Mouse (Mus musculus) neural tube, embryonic 15.5 days (tissue): ENCODE measurements around the gene Secisbp2. TPM values are rescaled to one million over a fixed set of nuclear protein-coding genes. Genes with fewer than 3 reads are reported as not detected.
A peak's percentile ranks its signal among the peaks of the same experiment; 100 is the strongest.

Experiments used
- ATAC-seq: fragments of 200-750 bp; cut with Nextera tagmentation; 2 replicates; pipeline ENCODE4 v1.8.0; 2017; ENCODE audit warnings: mild to moderate bottlenecking, moderate TSS enrichment, moderate library complexity; ENCODE audit not compliant: low FRiP score
- H3K27ac ChIP-seq: fragments of 300-500 bp; sonication (generic); replicated peaks from 2 replicates; pipeline ENCODE4 v1.5.1; 2015; ENCODE audit warnings: mild to moderate bottlenecking, inconsistent platforms
- H3K27me3 ChIP-seq: fragments of 300-500 bp; sonication (generic); replicated peaks from 2 replicates; pipeline ENCODE4 v1.6.1; 2015; ENCODE audit warnings: inconsistent platforms
- H3K36me3 ChIP-seq: fragments of 300-500 bp; sonication (generic); 2 replicates; pipeline ENCODE4 v1.6.1; 2015; ENCODE audit warnings: inconsistent platforms
- H3K4me1 ChIP-seq: fragments of 300-500 bp; sonication (generic); 2 replicates; pipeline ENCODE4 v1.6.1; 2015; ENCODE audit warnings: inconsistent platforms
- H3K4me2 ChIP-seq: fragments of 300-500 bp; sonication (generic); 2 replicates; pipeline ENCODE4 v1.6.1; 2015; ENCODE audit warnings: inconsistent platforms, mild to moderate bottlenecking, moderate library complexity
- H3K4me3 ChIP-seq: fragments of 300-500 bp; sonication (generic); replicated peaks from 2 replicates; pipeline ENCODE4 v1.5.1; 2015; ENCODE audit warnings: mild to moderate bottlenecking, inconsistent platforms
- H3K9ac ChIP-seq: fragments of 300-500 bp; sonication (generic); replicated peaks from 2 replicates; pipeline ENCODE4 v1.6.1; 2015; ENCODE audit warnings: mild to moderate bottlenecking, inconsistent platforms
- H3K9me3 ChIP-seq: fragments of 300-500 bp; sonication (generic); replicated peaks from 2 replicates; pipeline ENCODE4 v1.6.1; 2016; ENCODE audit warnings: inconsistent platforms
- WGBS: fragments of 180-500 bp; shearing (Covaris S2); methylation state at CpG from one replicate; pipeline ENCODE4 v1.1.7; 2015; ENCODE audit warnings: mixed read lengths; 5-methylcytosine and 5-hydroxymethylcytosine counted together
- polyA plus RNA-seq: library from polyadenylated mRNA; unstranded; fragments of >200 nt; fragmentation: Nextera tagmentation; extraction: Ambion mirVana; gene quantifications from 2 replicates; pipeline ENCODE4 v1.2.1, GENCODE M21; 2015

Secisbp2 gene
- polyA plus RNA-seq, 1 experiment from 2014 or later = 28.0 TPM

DNA sequence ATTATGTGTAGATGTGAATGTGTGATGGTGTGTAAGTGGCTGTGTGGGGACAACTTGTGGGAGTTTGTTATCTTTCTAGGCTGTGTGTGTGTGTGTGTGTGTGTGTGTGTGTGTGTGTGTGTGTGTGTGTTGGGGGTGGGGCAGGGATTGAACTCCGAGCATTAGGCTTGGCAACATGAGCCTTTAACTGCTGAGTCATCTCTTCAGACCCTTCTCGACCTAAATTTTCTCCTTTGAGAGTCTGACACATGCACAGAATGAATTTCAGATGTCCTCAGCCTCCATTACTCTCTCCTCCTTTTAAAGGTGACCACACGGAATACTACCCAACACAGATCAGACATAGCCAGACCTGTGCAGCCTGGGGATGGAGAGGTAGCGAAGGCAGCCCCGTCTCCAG lies 71.6 kb downstream of the Secisbp2 start:
- no peak for ATAC-seq
- no peaks in the 10 kb centered on the region for H3K9me3 ChIP-seq
- 84% methylated on average over 5 of the region's 5 CpGs for WGBS
- H3K4me2 ChIP-seq = no peak overlapping the region
- no peak overlapping the region for H3K4me3 ChIP-seq
- no peaks in the 10 kb centered on the region for H3K27me3 ChIP-seq
- no peak overlapping the region for H3K27ac ChIP-seq
- H3K4me1 ChIP-seq = peaks cover 6% of the 10 kb centered on the region; the same call in 1 of the 2 replicates
- H3K36me3 ChIP-seq = peaks cover 16% of the 10 kb centered on the region
- H3K9ac ChIP-seq = no peak overlapping the region

DNA sequence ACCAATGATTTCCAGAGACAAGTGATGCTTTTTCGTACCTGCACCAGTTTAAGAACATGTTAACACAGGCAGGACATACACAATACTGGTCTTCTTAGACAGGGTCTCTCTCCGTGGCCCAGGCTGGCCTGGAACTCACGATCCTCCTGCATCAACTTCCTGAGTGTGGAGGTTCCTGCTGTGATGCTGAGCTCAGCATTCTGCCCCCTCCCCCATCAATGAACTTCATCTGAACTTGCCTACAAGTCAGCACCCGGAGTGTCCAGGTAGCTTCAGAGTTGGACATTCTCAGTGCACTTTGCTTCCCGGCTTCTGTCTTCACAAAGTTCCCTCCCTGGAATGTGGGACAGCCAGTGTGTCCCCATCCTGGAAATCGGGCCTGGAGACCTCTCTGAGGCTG lies 73.1 kb downstream of the Secisbp2 start:
- Histone ChIP-seq H3K4me3 (no peak overlapping the region), H3K27ac (no peak overlapping the region), H3K36me3 (peaks cover 7% of the 10 kb centered on the region), H3K9ac (no peak overlapping the region), H3K9me3 (no peaks in the 10 kb centered on the region), H3K27me3 (no peaks in the 10 kb centered on the region), H3K4me2 (no peak overlapping the region), H3K4me1 (peaks cover 6% of the 10 kb centered on the region; the same call in 1 of the 2 replicates)
- WGBS = 84% methylated on average over 6 of the region's 6 CpGs
- no peak for ATAC-seq

DNA sequence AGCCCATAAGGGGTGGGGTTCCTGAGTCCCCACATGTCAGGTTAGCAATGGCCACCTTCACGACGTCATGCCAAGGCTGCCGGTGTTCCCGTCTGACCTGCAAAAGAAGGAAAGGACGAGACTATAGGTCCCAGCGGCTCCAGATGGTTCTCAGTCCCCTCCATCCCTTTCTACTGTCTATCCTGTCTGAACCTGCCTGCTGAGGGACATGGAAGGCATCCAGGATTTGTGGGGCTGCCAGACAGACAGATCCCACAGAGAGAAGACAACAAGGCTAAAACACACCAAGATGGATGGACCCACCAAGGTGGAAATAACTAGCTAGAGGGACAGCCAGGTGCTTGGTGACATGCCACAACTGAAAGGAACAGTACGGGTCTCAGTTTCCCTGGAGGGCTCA lies 73.9 kb downstream of the Secisbp2 start:
- Histone ChIP-seq H3K4me2 (no peak overlapping the region), H3K9ac (no peak overlapping the region), H3K4me1 (peaks cover 12% of the 10 kb centered on the region), H3K27ac (no peak overlapping the region), H3K9me3 (no peaks in the 10 kb centered on the region), H3K4me3 (no peak overlapping the region), H3K27me3 (no peaks in the 10 kb centered on the region), H3K36me3 (peaks cover 3% of the 10 kb centered on the region; the same call in 1 of the 2 replicates)
- WGBS = 85% methylated on average over 7 of the region's 7 CpGs
- no peak for ATAC-seq

DNA sequence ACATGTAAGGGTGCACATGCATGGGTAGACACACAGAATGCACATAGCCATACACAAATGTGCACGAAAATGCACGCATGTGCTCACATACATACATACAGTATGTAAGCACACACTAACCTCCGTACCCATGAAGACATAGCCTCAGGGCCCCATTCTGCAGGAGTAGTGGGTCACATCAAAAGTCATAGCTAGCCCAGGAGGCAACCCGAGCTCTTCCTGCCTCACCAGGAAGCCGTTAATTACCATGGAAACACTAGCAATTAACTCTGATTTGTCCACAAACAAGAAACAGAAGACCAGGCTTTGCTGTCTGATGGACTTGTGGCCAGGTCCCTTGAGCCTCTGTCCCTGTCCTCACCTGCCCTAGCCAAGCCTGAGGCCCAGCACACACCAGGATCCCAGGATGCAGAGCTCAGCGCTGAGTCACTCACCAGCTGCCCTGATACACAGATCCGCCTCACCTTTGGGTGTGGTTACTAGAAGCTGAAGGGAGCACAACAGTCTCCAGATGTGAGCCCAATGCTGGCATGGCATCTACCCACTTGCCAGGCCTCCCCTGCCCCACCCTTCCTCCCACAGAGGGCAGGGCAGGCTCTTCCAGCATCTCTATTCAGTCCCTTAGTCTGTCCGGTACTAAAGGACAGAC lies 74.6 kb downstream of the Secisbp2 start:
- no peak overlapping the region for H3K4me3 ChIP-seq
- no peaks in the 10 kb centered on the region for H3K9me3 ChIP-seq
- 62% methylated on average over 8 of the region's 8 CpGs for WGBS
- no peak overlapping the region for H3K27ac ChIP-seq
- H3K36me3 ChIP-seq = 0 out of 2 replicates have a peak, but pooled peaks cover 2% of the 10 kb centered on the region
- no peak for ATAC-seq
- H3K27me3 ChIP-seq = no peaks in the 10 kb centered on the region
- H3K9ac ChIP-seq = no peak overlapping the region
- peaks cover 13% of the 10 kb centered on the region for H3K4me1 ChIP-seq
- no peak overlapping the region for H3K4me2 ChIP-seq

DNA sequence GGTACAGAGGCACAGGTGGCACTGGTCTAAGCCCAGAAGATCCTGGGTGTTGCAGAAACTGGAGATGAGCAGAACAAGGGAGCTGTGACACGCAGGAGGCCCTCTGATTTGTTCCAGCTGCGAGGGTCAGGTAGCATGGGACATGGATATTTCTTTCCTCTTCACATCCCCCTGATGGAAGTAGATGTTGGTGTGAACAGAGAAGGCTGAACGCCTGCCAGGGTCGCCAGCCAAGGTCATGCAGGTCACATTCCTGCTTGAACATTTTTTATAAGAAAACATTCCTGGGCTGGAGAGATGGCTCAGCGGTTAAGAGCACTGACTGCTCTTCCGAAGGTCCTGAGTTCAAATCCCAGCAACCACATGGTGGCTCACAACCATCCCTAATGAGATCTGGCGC lies 75.9 kb downstream of the Secisbp2 start:
- no peak overlapping the region for H3K27ac ChIP-seq
- 89% methylated on average over 7 of the region's 7 CpGs for WGBS
- no peak overlapping the region for H3K4me3 ChIP-seq
- no peaks in the 10 kb centered on the region for H3K9me3 ChIP-seq
- ATAC-seq = no peak
- peaks cover 21% of the 10 kb centered on the region for H3K4me1 ChIP-seq
- no peak overlapping the region for H3K4me2 ChIP-seq
- H3K9ac ChIP-seq = no peak overlapping the region
- H3K27me3 ChIP-seq = no peaks in the 10 kb centered on the region
- H3K36me3 ChIP-seq = no peaks in the 10 kb centered on the region

DNA sequence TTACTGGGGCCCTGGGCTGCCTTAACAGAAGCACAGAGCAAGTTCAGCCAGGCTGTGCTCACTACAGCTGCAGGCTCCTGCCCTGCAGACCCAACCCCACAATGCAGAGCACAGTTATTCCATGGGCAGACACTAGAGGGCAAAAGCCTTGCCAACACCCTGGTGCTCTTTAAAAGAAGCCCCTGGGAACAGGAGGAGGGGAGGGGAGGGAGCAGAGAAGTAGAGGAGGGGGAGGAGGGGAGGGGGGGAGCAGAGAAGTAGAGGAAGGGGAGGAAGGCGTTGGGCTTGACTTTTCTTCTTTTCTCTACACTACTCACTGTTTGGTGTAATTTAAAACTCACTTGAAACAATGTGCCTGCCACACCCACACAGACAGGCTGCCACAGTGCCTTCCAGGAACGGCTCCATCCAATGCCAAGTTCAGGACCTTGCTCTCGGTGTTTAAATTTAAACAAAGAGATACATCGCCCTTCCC lies 78.4 kb downstream of the Secisbp2 start:
- no peak overlapping the region for H3K9ac ChIP-seq
- ATAC-seq = 0 out of 2 replicates have a peak, but pooled peaks have one; percentile 42
- H3K4me2 ChIP-seq = no peak overlapping the region
- peak overlapping the region; percentile 48 for H3K27ac ChIP-seq
- no peaks in the 10 kb centered on the region for H3K36me3 ChIP-seq
- H3K4me3 ChIP-seq = no peak overlapping the region
- H3K4me1 ChIP-seq = peaks cover 27% of the 10 kb centered on the region
- no peaks in the 10 kb centered on the region for H3K9me3 ChIP-seq
- no peaks in the 10 kb centered on the region for H3K27me3 ChIP-seq
- 7% methylated on average over 3 of the region's 4 CpGs for WGBS

DNA sequence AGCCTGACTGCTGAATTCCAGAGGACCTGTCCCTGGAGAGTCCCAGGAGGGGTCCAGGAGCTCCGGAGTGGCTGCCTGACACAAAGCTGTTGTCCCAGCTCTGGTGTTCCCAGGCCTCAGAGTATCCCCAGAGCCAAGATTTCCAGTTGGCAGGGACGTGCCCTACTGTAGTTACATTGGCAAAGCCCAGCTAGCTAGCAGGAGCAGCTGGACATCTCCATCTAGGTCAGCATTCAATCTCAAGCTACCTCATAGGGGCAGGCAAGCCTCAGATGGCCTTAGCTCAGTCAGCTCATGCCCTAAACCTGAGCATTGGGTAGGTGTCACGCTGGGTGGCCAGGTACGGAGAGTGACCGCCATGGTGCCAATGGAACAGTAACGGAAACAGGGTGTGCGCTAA lies 80.0 kb downstream of the Secisbp2 start:
- no peak overlapping the region for H3K4me2 ChIP-seq
- H3K27me3 ChIP-seq = no peaks in the 10 kb centered on the region
- 89% methylated on average over 7 of the region's 7 CpGs for WGBS
- peaks cover 20% of the 10 kb centered on the region for H3K4me1 ChIP-seq
- no peak overlapping the region for H3K27ac ChIP-seq
- no peak for ATAC-seq
- no peaks in the 10 kb centered on the region for H3K36me3 ChIP-seq
- no peak overlapping the region for H3K4me3 ChIP-seq
- no peaks in the 10 kb centered on the region for H3K9me3 ChIP-seq
- no peak overlapping the region for H3K9ac ChIP-seq

DNA sequence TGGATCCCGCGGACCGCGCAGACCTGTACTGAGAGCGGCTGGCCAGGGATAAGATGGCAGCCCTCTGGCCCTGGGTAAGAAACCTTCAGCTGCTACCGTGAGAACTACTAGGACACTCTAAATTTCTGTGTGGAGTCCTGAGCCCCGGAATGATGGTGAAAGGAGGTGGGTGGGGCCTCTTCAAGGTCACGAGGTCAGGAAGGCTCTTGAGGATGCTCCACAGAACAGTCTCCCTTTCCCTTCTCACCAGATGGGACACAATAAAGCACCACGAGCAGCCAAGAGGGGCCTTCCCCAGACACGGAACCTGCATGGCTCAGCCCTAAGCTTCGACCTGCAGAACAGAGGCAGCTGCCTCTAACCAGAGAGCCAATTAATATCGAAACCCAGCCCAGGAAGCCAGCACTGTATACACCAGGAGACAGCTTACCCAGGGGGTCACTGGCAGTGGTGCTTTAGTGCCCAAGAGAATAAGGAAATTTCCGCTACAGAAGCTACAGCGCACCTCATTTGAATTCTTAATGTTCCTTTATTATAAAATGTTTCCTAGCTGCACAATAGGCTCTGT lies 80.7 kb downstream of the Secisbp2 start:
- H3K27ac ChIP-seq = 0 out of 2 replicates have a peak overlapping the region, but pooled peaks have one; percentile 23

More for the DNA sequence above, 80.7 kb downstream of the Secisbp2 start:
- H3K27me3 ChIP-seq = no peaks in the 10 kb centered on the region
- H3K36me3 ChIP-seq = no peaks in the 10 kb centered on the region
- H3K9ac ChIP-seq = no peak overlapping the region
- peaks cover 20% of the 10 kb centered on the region for H3K4me1 ChIP-seq
- 0 out of 2 replicates have a peak, but pooled peaks have one; percentile 34 for ATAC-seq
- H3K4me3 ChIP-seq = no peak overlapping the region
- no peaks in the 10 kb centered on the region for H3K9me3 ChIP-seq
- H3K4me2 ChIP-seq = no peak overlapping the region
- 51% methylated on average over 14 of the region's 14 CpGs for WGBS

Other genes starting within 250 kb of the Secisbp2 start
- gene S1pr3, start 243.1 kb upstream of the Secisbp2 start, polyA plus RNA-seq = 12.5 and 27.9 TPM in 2 replicates
- gene Shc3, start 82.3 kb upstream of the Secisbp2 start, polyA plus RNA-seq = 7.0 and 7.5 TPM in 2 replicates
- gene Cks2, start 6.5 kb upstream of the Secisbp2 start, polyA plus RNA-seq = 40.0 and 92.6 TPM in 2 replicates
- gene Sema4d, start 142.1 kb downstream of the Secisbp2 start, polyA plus RNA-seq = 15.2 and 17.9 TPM in 2 replicates
- gene Gadd45g, start 195.0 kb downstream of the Secisbp2 start, polyA plus RNA-seq = 32.1 and 35.4 TPM in 2 replicates